Comparison of ENCODE assay signal across 18 mouse cellular contexts in the genomic region with DNA sequence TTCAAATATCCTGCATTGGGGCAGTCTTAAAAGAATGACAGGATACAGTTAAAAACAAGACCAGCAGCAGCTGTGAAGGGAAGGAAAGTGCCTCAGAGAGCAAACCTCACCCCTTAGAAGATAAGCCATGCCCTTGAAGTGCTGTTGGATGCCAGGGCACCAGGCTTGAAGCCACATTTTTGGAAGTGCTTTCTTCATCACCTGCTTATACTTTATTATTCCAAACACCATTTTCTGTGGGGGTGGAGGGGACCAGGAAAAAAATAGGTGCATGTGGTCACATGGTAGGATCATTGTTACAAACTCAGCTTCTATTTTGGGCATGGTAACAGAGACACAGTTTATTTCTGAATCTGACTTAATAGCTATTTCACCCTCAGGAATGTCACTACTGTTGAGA. TPM values are rescaled to one million over a fixed set of nuclear protein-coding genes. Genes with fewer than 3 reads are reported as not detected.
DNase-seq lines count a peak whose midpoint lies in the region; ATAC-seq lines count a peak whose summit lies in the region.
"Had no signal": no experiment of that assay in that cellular context is flagged by ENCODE, and none has a peak within 500 bp of the region (broad histone marks: within the 10 kb centered on the region; RNA-seq: fewer than 3 reads in every experiment).

No protein-coding gene starts in this region.

- peak overlapping the region; percentile 46; the same call in 1 of the 2 replicates for H3K4me3 ChIP-seq in heart, embryonic 12.5 days
- H3K4me3 ChIP-seq in midbrain, embryonic 13.5 days (replicated peaks): no peak overlapping the region
- H3K4me3 ChIP-seq: intestine, embryonic 15.5 days; limb, embryonic 12.5 days; liver, embryonic 13.5 days; lung, embryonic 15.5 days had no signal

- ATAC-seq in heart, embryonic 12.5 days (ENCODE audit: insufficient number of reproducible peaks, low FRiP score): 0 out of 2 replicates have a peak, but pooled peaks have one; percentile 36
- no peak for ATAC-seq in midbrain, embryonic 13.5 days
- ATAC-seq: intestine, embryonic 15.5 days had no signal

- H3K4me1 ChIP-seq in heart, embryonic 12.5 days (replicated peaks): peaks cover 5% of the 10 kb centered on the region; the same call in 1 of the 2 replicates
- no peaks in the 10 kb centered on the region for H3K4me1 ChIP-seq in midbrain, embryonic 13.5 days (replicated peaks)
- H3K4me1 ChIP-seq: intestine, embryonic 15.5 days; liver, embryonic 13.5 days; lung, embryonic 15.5 days had no signal

- H3K27me3 ChIP-seq in heart, embryonic 12.5 days (replicated peaks): no peaks in the 10 kb centered on the region
- H3K27me3 ChIP-seq in midbrain, embryonic 13.5 days: no peaks in the 10 kb centered on the region
- H3K27me3 ChIP-seq: intestine, embryonic 15.5 days; limb, embryonic 12.5 days; liver, embryonic 13.5 days; lung, embryonic 15.5 days had no signal

- DNase-seq in thymus, postnatal 0 days (ENCODE audit: low spot score): peak; percentile 66
- DNase-seq in thymus, postnatal 25 days: no peak
- peak; percentile 39 for DNase-seq in heart, postnatal 4 days
- DNase-seq in natural killer cell, adult 2 months (ENCODE audit: low spot score in 2 of 2): no peak
- no peak for DNase-seq in layer of hippocampus, postnatal 25 days (ENCODE audit: extremely low spot score in 1 of 2, low spot score in 1 of 2)
- no peak for DNase-seq in right cerebral cortex, postnatal 10 days (ENCODE audit: low spot score in 2 of 2)
- DNase-seq: B cell, adult 2 months; cerebellum, adult 9-11 months; gastrocnemius, postnatal 25 days; liver, embryonic 13.5 days; midbrain, embryonic 14.5 days had no signal

- H3K4me2 ChIP-seq in heart, embryonic 12.5 days: peak overlapping the region; percentile 68
- no peak overlapping the region for H3K4me2 ChIP-seq in midbrain, embryonic 13.5 days (replicated peaks)
- H3K4me2 ChIP-seq: intestine, embryonic 15.5 days; limb, embryonic 12.5 days; liver, embryonic 13.5 days; lung, embryonic 15.5 days had no signal

- peaks cover 14% of the 10 kb centered on the region for H3K36me3 ChIP-seq in heart, embryonic 12.5 days
- H3K36me3 ChIP-seq in midbrain, embryonic 13.5 days: peaks cover 11% of the 10 kb centered on the region

- no peaks in the 10 kb centered on the region for H3K9me3 ChIP-seq in heart, embryonic 12.5 days (replicated peaks)
- H3K9me3 ChIP-seq in midbrain, embryonic 13.5 days: no peaks in the 10 kb centered on the region
- H3K9me3 ChIP-seq: intestine, embryonic 15.5 days; limb, embryonic 12.5 days; liver, embryonic 13.5 days; lung, embryonic 15.5 days had no signal

- H3K9ac ChIP-seq in heart, embryonic 12.5 days: no peak overlapping the region; the same call in none of the 2 replicates
- no peak overlapping the region for H3K9ac ChIP-seq in midbrain, embryonic 13.5 days (replicated peaks)
- H3K9ac ChIP-seq: intestine, embryonic 15.5 days; limb, embryonic 12.5 days; liver, embryonic 13.5 days; lung, embryonic 15.5 days had no signal

- peak overlapping the region; percentile 98; the same call in 1 of the 2 replicates for H3K27ac ChIP-seq in heart, embryonic 12.5 days (ENCODE audit: poor library complexity, severe bottlenecking)
- H3K27ac ChIP-seq in midbrain, embryonic 13.5 days: no peak overlapping the region
- H3K27ac ChIP-seq: intestine, embryonic 15.5 days; limb, embryonic 12.5 days; liver, embryonic 13.5 days; lung, embryonic 15.5 days; stomach, postnatal 0 days had no signal

RNA-seq across cellular contexts. Expression of a gene that starts 1.8 kb away (rescaled TPM):
- polyA plus RNA-seq in thymus, postnatal 0 days (2015; fragmentation: Nextera tagmentation; extraction: Ambion mirVana): 5.2 and 5.9 TPM in 2 replicates
- polyA plus RNA-seq in heart, embryonic 12.5 days (2016; fragmentation: Nextera tagmentation; extraction: Ambion mirVana): 28.4 and 28.7 TPM in 2 replicates
- total RNA-seq in heart, postnatal 4 days (2021): 10 to 100 TPM; 23.4 to 23.6 TPM
- not detected in 2 replicates for polyA plus RNA-seq in midbrain, embryonic 13.5 days (2015; fragmentation: Nextera tagmentation; extraction: Ambion mirVana)
- total RNA-seq in layer of hippocampus, postnatal 25 days (2021): under 1 TPM; 0.49 to 0.64 TPM
- polyA plus RNA-seq: intestine, embryonic 15.5 days; kidney, embryonic 14.5 days; midbrain, embryonic 14.5 days; stomach, postnatal 0 days had no signal

RNA-seq across cellular contexts. Expression of a gene that starts 50.8 kb away (rescaled TPM):
- 111 and 123 TPM in 2 replicates for polyA plus RNA-seq in thymus, postnatal 0 days (2015; fragmentation: Nextera tagmentation; extraction: Ambion mirVana)
- polyA plus RNA-seq in heart, embryonic 12.5 days (2016; fragmentation: Nextera tagmentation; extraction: Ambion mirVana): 115 and 118 TPM in 2 replicates
- 100 to 1,000 TPM; 172 to 203 TPM for total RNA-seq in heart, postnatal 4 days (2021)
- 164 and 172 TPM in 2 replicates for polyA plus RNA-seq in midbrain, embryonic 13.5 days (2015; fragmentation: Nextera tagmentation; extraction: Ambion mirVana)
- 10 to 100 TPM; 89.6 to 91.4 TPM for total RNA-seq in layer of hippocampus, postnatal 25 days (2021)

Comparison
In these comparisons a context has a peak if more than half of its experiments do, and no peak if none do; other contexts are left out.
1. DNase-seq: peak in thymus, postnatal 0 days (single experiment) and heart, postnatal 4 days (single experiment); none in thymus, postnatal 25 days (single experiment), natural killer cell, adult 2 months (0 of 2), layer of hippocampus, postnatal 25 days (0 of 2) and right cerebral cortex, postnatal 10 days (0 of 2).